Mouse (Mus musculus) brain, adult 2 months (tissue): ENCODE measurements at regions not wholly inside any gene's neighbourhood (a gene's known extent, or its start where the extent isn't known, plus 50 kb on each side); places are given as distances from the start of the nearest gene placed in this dataset.

Experiments used
- DNase-seq: peaks from one replicate; pipeline ENCODE4 v3.0.0; 2011; ENCODE audit warnings: low read depth, low spot score

DNA sequence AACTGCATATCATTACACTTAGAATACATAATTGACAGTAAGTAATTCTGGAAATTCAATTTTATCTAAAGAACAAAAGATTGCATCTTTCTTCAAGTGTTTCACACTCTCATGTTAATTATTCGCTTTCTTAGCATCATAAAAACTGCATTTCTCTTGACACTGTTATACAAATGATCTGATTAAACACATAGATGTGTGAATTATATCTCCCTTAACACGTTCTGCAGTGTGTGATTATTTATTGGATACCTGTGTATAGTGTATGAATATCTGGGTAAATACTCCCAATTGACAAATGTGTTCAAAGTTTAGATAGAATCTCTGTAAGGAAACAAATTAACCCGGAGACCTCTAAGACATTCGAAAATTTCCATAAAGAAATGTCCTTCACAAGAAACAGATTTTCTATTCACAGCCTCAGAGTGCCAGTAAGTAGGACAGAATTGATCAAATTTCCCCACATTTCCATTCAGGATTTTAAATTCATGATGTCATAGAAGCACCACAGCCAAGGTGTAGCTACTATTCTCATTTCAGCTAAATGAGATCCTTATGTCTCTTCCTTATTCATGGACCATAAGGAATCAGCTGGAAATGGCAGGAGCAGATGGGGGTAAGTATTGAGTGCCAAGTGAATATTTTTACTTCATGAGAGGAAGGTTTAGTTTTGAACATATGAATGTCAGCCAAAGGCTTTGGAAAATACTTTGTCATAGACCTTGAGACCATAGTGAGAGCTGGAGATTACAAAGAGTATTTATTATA, 2231.6 kb downstream of the Pcdh9 start:
- DNase-seq: peak; percentile 60

DNA sequence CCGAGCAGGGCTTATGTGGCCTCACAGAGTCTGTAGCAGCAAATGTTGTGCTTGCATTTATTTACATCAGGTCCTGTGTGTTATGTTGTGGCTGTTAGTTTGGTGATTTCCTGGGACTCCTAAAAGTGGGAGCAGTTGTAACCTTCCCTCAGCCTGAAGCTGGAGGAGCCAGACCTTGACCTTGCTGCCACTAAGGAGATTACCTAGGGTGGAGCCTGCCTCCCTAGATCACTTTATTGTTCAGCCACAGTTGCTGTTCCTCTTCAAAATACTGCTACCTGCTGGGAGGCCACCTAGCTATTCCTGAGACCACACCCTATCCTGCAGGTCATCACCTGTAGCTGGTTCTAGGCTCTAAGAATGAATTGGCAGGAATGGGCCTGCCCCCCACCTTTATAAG, 2234.5 kb downstream of the Pcdh9 start:
- no peak for DNase-seq

DNA sequence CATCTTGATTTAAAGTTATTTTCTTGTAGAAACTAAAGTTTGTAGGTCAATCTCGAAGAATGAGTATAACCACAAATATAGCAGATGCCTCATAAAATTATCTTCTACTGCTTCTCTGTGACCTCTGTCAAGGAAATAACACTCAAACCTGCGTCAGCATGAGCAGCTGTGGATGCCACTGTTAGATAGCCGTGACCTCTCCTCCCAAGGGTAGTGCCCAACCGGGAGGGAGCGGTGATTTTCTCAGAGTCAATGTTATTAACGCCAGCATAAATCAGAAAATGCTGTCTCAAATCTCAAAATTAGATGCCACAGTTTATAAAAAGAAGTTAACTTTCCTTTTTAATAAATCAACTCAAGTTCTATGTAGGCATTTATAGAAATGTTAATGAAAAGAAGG, 2259.5 kb downstream of the Pcdh9 start:
- peak; percentile 1 for DNase-seq

DNA sequence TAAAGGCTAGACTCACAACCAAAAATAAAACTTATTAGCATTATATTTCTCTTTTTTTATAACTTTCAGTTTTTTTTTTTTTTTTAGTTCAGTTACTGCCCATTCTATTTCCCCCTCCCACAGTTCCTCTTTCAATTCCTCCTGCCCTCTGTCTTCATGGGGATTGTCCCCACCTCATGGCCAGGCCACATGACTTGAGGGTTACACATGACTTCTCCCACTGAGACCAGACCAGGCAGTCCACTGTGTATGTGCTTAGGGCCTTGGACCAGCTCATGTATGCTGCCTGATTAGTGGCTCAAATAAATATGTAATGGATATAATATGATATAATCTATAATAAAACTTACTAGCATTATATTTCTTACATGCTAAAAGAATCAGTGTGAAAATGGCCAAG, 2276.1 kb downstream of the Pcdh9 start:
- DNase-seq: no peak

DNA sequence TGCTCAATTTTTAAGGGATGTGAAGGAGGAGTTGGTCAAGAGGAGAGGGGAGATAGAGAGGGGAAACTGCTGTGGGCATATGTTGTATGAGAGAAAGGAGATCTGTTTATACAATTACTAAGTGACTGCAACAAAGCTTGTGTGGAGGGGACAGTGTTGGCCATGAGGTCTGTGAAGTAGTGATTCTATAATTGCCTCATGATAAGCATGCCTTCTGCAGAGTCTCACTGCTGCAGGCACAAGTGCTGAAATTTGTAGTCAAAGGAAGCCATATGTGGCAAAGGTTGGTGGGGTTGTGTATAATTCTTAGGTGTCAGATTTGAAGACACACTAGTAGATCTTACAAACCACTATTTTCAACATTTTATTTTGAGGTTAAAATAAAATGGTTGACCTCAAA, 2285.9 kb downstream of the Pcdh9 start:
- DNase-seq: no peak

DNA sequence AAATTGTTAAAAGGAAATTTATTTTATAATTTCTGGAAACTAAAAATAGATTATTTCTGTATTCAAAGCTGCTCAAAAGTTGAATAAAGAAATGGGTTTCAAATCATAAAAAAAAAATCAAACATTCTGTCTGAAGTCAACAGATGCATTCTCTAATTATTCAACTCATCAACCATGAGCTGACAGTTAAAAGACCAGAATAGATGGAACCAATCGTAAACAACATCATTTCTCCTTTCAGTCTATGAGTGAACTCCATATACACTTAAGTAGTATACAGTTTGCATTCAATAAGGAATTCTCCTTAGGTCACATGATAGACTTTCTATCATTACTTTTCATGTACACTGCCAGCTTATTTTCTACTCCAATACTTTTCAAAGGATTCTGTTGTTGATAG, 2308.0 kb downstream of the Pcdh9 start:
- no peak for DNase-seq

DNA sequence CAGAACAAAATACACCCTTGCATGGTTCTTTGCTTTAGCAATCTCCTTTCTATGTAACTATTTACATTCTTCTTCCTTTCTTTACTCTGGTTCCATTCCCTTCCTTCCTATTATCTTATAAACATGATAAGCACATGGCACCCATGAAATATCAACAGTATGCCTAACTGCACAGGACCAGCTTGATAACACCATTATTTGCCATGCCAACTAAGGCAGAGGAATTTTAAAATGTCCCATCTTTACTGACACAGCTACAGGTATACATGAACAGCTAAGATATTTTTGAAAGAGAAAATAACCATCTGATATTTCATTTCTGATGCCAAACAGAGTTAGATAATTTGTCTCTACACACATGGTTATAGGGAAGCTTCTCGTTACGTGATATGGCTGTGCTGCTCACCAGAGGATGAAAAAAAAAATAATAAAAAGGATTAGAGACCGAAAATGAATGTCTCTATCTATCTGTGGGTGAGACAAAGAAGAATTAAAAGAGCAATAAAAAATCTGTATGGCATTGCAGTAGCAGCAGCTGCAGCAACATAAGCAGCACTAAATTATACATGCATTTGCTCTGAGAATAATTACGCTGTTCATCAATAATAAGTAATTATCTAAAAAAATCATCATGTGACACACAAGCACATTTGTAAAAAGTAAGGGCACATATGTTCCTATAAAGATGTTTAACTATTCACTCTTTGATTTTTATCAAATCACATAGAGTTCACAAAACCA, 2308.6 kb downstream of the Pcdh9 start:
- DNase-seq: no peak

DNA sequence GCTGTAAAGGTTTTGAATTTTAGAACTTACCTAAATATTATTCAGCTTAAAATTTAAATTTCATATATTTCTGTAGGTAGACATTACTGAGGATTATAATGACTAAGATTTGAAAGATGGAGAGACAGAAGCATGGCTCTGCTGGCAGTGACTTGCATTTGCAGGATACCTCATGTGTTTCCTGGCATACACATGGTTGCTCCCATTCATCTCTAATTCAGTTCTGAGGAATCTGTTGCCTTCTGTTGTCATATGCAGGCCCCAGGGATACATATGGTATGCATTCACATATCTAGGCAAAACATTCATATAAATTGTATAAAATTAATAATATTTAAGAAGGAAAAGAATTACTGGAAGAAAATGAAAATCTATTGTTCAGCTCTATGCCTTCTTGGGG, 2321.4 kb downstream of the Pcdh9 start:
- DNase-seq: no peak

DNA sequence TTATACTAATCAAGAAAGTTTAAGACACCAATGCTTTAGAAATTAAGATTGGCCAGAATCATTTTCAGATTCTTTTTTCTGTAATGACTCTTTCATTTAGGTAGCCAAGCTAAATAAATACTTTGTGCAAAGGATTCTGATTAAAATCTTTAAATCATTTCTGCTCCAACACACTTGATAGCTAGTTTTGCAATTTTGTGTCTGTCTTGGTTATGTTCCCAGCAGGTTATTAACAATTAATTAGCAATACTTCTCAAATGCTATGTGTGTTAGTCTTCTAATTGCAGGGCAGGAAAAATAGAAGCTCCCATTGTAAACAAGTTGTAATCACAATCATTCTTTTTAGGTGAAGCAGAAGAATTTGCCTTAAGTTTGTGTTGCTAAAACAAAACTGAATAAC, 2351.3 kb downstream of the Pcdh9 start:
- DNase-seq: no peak

DNA sequence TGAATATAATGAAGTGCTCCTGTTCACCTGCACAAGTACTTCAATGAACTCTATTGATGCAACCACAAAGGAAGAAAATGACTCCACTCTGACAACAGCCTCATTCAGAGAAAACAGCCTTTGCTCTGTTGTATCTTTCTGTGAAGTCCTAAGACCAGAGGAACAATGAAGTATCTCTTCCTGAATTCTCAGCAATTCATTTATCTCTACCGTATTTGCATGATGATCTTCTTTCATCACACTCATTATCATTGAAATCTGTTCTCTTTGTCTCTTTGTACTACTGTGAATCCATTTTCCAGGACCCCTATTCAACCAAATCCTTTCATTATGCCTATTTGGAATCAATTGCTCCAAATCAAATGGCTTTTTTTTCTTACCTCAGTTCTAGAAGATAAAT, 2355.5 kb downstream of the Pcdh9 start:
- DNase-seq: no peak

DNA sequence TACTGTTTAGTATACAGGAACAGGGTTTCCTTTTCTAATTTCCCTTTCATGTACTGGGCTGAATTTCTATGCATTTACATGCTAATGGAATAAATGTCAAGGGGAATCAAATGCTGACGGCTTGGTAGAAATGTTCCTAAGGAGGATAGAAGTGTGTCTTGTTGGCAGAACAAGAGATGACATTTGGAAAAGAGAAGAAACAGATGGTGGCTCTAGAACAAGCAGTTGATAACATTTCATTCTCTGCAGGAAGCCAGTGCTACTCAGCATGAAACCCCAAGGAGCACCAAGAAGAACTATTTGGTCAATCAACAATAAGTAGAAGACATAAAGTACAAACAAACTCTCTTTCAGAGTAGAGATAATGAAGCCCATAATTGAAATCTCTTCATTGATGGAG, 2392.0 kb downstream of the Pcdh9 start:
- peak; percentile 71 for DNase-seq

DNA sequence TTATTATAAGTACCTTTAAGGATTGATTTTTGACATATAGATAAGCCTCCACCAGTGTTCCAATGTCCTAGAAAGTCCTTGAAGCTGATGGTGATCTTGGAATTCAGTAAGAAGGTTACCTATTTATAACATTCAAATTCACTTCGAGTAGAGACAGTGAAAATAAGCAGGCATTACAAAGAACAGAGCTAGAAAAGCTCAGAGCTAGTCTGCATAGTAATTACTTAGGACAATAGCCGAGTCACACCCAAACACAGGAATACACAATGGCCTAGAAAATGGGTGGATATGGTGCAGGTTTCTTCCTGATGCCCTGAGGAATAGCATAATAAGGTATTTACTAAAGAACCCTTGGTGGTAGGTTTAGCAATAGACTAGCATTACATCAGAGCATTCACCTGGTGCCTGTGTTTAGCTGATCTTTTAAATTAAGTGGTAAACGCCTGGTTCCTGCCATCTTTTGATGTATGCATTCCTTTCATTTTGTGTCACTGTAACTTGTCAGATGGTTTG, 2412.1 kb downstream of the Pcdh9 start:
- no peak for DNase-seq

DNA sequence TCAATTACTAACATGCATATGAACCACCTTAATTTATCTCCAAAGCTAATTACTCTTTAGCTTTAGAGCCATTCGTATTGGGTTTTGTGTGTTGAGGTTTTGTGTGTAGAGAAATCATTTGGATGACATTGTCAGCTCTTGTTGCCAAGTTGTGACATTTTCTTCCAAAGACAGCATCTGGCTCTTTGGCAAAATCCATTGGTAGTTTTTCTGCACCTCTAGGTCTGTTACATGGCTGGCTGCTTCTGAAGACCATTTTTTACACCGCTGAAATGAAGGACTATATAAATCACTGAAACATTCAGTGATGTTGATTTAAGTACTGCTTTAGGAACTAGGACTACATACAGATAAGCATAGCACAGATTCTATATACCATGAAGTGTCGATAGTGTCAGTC, 2426.6 kb downstream of the Pcdh9 start:
- peak; percentile 54 for DNase-seq

DNA sequence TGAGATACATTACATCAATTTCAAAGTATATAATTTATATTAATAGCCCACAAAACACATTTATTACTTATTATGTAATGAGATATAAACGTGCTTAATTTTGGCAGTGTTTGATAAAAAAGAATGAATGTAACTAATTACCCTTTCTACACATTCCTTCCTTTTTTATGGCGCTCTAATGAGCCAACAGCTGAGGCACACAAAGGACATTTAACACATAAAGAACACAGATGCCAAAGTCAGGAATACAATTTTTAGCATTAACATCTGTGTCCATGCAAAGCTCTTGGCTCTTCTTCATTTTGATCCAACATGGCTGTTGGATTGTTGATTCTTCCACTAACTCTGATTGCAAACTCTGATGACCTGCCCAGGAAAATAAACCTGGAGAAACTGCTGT, 2427.8 kb downstream of the Pcdh9 start:
- DNase-seq: no peak

DNA sequence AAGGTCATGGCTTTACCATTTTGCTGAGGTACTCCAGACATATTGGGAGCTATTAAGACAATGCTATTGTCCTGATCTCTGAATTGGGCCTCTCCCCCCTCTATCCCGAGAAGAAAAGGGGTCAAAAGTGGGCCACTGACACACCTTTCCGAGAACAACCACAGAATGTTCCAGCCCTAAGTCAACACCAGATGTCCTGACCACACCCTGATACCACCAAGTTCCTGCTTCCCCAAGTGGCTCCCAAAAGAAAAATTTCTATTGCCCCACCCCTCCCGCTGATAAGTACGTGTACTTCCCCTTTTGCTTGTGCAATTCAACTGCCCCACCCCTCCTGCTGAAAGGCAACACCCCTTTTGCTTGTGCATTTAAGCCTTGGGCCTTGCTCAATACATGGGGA, 2431.7 kb downstream of the Pcdh9 start:
- DNase-seq: no peak
